Mouse (Mus musculus): ENCODE data around the gene Rcan1.

The Rcan1 gene

GRCm38 (mm10) chr16:92346297-92346916, 124.3 kb downstream of the Rcan1 start:
- no peak for DNase-seq (ENCODE audit: low read depth)

- no peak for DNase-seq (ENCODE audit: low read depth)
Measured at GRCm38 (mm10) chr16:92345177-92345576, 125.5 kb downstream of the Rcan1 start.
